Mouse (Mus musculus) heart, embryonic 14.5 days (tissue): Measurements from ENCODE around the gene Mybph. TPM values are rescaled to one million over a fixed set of nuclear protein-coding genes. Genes with fewer than 3 reads are reported as not detected.

Source experiments
- ATAC-seq: fragments of 200-750 bp; cut with Nextera tagmentation; 2 replicates; pipeline ENCODE4 v1.8.0; 2017; ENCODE audit warnings: low read depth, moderate TSS enrichment; ENCODE audit not compliant: insufficient number of reproducible peaks, insufficient read depth, low FRiP score
- H3K27ac ChIP-seq, 2 experiments: fragments of 200-500 bp in 1 of 2; fragments of 300-500 bp in 1 of 2; sonication (generic) in 1 of 2; replicated peaks in 1 of 2; 2 replicates each; pipeline ENCODE4 v1.5.1; 2012 to 2014; ENCODE audit warnings: low read depth in 2 of 2, low read length in 2 of 2, control low read depth in 1 of 2, mild to moderate bottlenecking in 1 of 2, mixed read lengths in 1 of 2; ENCODE audit not compliant: control insufficient read depth in 1 of 2, insufficient read depth in 1 of 2
- H3K27me3 ChIP-seq: fragments of 300-500 bp; sonication (generic); 2 replicates; pipeline ENCODE4 v1.6.1; 2014; ENCODE audit warnings: mild to moderate bottlenecking, low read length, control low read depth; ENCODE audit not compliant: control insufficient read depth, insufficient read depth
- H3K36me3 ChIP-seq: fragments of 300-500 bp; sonication (generic); 2 replicates; pipeline ENCODE4 v1.6.1; 2014; ENCODE audit warnings: mild to moderate bottlenecking, control low read depth, low read length, mixed read lengths; ENCODE audit not compliant: control insufficient read depth, insufficient read depth
- H3K4me1 ChIP-seq, 2 experiments: fragments of 200-500 bp in 1 of 2; fragments of 300-500 bp in 1 of 2; sonication (generic) in 1 of 2; 2 replicates each; pipeline ENCODE4 v1.6.1; 2012 to 2014; ENCODE audit warnings: low read length in 2 of 2, control low read depth in 1 of 2, mixed read lengths in 1 of 2; ENCODE audit not compliant: control insufficient read depth in 2 of 2, insufficient read depth in 2 of 2
- H3K4me2 ChIP-seq: fragments of 300-500 bp; sonication (generic); 2 replicates; pipeline ENCODE4 v1.6.1; 2014; ENCODE audit warnings: mild to moderate bottlenecking, low read length
- H3K4me3 ChIP-seq, 2 experiments: fragments of 200-500 bp in 1 of 2; fragments of 300-500 bp in 1 of 2; sonication (generic) in 1 of 2; 2 replicates each; pipeline ENCODE4 v1.5.1; 2012 to 2014; ENCODE audit warnings: low read length in 2 of 2, mild to moderate bottlenecking in 2 of 2, control low read depth in 1 of 2, low read depth in 1 of 2, moderate library complexity in 1 of 2; ENCODE audit not compliant: control insufficient read depth in 1 of 2, insufficient read depth in 1 of 2
- H3K9ac ChIP-seq: fragments of 300-500 bp; sonication (generic); 2 replicates; pipeline ENCODE4 v1.6.1; 2014; ENCODE audit warnings: mild to moderate bottlenecking, low read length
- H3K9me3 ChIP-seq: fragments of 300-500 bp; sonication (generic); 2 replicates; pipeline ENCODE4 v1.6.1; 2016; ENCODE audit warnings: low read length, control low read depth; ENCODE audit not compliant: control insufficient read depth
- WGBS: fragments of 180-500 bp; shearing (Covaris S2); extraction: QIAGEN DNeasy Blood & Tissue Kit; methylation state at CpG from one replicate; pipeline ENCODE4 v1.1.7; 2014; 5-methylcytosine and 5-hydroxymethylcytosine counted together
- polyA plus RNA-seq: library from polyadenylated mRNA; unstranded; fragments of >200 nt; fragmentation: Nextera tagmentation; extraction: Ambion mirVana; gene quantifications from 2 replicates; pipeline ENCODE4 v1.2.1, GENCODE M21; 2014

The Mybph gene
- polyA plus RNA-seq, 1 experiment from 2014 or later, result 0.27 TPM

GRCm38 (mm10) chr1:134167416-134168305 is 25.6 kb upstream of the Mybph start:
- Histone ChIP-seq H3K36me3 (no peaks in the 10 kb centered on the region), H3K27me3 (no peaks in the 10 kb centered on the region), H3K4me1 (peaks cover 2 to 10% of the 10 kb centered on the region in 2 experiments; a peak in 2 of 4 replicates), H3K4me3 (no peak overlapping the region), H3K4me2 (peak overlapping the region; percentile 17), H3K9me3 (0 out of 2 replicates have a peak, but pooled peaks cover 2% of the 10 kb centered on the region), H3K27ac (peak overlapping the region in 1 of 2 experiments; percentile 8; a peak in 1 of 4 replicates), H3K9ac (peak overlapping the region; percentile 30; the same call in 1 of the 2 replicates)
- no peak for ATAC-seq
- WGBS, result 25% methylated on average over 14 of the region's 14 CpGs

GRCm38 (mm10) chr1:134168567-134168966 is 24.7 kb upstream of the Mybph start:
- Histone ChIP-seq H3K4me3 (no peak overlapping the region), H3K9me3 (0 out of 2 replicates have a peak, but pooled peaks cover 2% of the 10 kb centered on the region), H3K4me1 (peaks cover 2 to 10% of the 10 kb centered on the region in 2 experiments; a peak in 2 of 4 replicates), H3K27ac (no peak overlapping the region), H3K4me2 (no peak overlapping the region), H3K27me3 (no peaks in the 10 kb centered on the region), H3K9ac (no peak overlapping the region), H3K36me3 (no peaks in the 10 kb centered on the region)
- no peak for ATAC-seq
- 47% methylated on average over 3 of the region's 3 CpGs for WGBS

DNA sequence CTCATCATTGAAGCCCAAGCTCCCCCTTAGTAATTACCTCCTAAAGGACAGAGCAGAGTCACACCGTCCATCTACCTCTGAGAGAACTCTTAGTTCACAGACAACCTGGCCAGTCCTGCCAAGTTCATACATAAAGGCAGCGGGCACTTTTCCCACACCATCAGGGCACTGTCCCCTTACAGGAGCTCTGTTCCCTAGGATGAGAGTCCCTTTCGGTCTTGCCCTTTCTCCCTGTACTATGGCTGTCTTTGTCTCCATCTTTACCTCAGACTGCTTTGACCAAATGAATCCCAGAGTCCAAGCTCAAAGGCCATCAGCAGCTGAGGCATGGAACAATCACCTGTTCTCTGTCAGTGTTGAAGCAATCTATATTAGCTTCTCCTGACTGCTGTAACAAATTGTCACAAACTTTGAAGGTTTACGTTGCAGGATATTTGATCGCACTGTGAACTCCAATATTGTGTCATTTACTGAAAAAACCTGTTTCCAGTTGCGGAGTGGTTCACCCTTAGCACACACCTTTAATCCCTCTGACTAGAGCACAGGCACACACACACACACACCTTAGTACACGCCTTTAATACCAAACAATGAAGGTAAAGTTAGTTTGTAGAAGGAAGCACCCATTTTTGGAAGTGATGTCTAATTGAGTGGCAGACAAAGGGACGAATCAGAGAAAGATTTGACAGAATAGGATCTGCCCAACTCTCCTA is 24.1 kb upstream of the Mybph start:
- 90% methylated on average over 8 of the region's 8 CpGs for WGBS
- H3K9me3 ChIP-seq, result 0 out of 2 replicates have a peak, but pooled peaks cover 2% of the 10 kb centered on the region
- H3K36me3 ChIP-seq, result no peaks in the 10 kb centered on the region
- H3K27me3 ChIP-seq, result no peaks in the 10 kb centered on the region
- H3K4me2 ChIP-seq, result no peak overlapping the region
- H3K4me3 ChIP-seq, result no peak overlapping the region
- no peak overlapping the region for H3K27ac ChIP-seq
- peaks cover 2 to 10% of the 10 kb centered on the region in 2 experiments; a peak in 2 of 4 replicates for H3K4me1 ChIP-seq
- no peak overlapping the region for H3K9ac ChIP-seq
- no peak for ATAC-seq

GRCm38 (mm10) chr1:134173081-134173480 is 20.2 kb upstream of the Mybph start:
- Histone ChIP-seq H3K9ac (no peak overlapping the region), H3K4me2 (no peak overlapping the region), H3K27me3 (no peaks in the 10 kb centered on the region), H3K9me3 (no peaks in the 10 kb centered on the region), H3K4me1 (peaks cover under 1 to 4% of the 10 kb centered on the region in 2 experiments; a peak in 2 of 4 replicates), H3K27ac (no peak overlapping the region), H3K36me3 (no peaks in the 10 kb centered on the region), H3K4me3 (no peak overlapping the region)
- no peak for ATAC-seq
- WGBS, result 67% methylated on average over 7 of the region's 7 CpGs

DNA sequence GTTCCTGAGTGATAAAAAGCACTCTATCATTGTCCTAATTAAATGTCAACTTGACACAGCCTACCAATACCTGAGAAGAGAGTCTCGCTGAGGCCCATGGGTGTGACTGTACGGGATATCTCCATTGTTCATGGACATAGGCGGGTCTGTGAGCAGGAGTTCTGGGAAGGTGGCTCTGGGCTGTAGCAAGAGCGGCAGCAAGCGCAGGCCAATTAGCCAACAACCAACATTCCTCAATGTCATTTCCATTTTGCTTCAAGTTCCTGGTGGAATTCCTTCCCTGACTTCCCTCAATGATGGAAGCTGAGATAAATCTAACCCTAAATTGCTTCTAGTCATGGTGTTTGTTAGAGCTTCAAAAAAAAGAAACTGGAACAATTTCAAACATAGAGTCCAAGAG is 15.3 kb upstream of the Mybph start:
- no peak overlapping the region for H3K27ac ChIP-seq
- no peaks in the 10 kb centered on the region for H3K9me3 ChIP-seq
- H3K4me2 ChIP-seq, result no peak overlapping the region
- H3K27me3 ChIP-seq, result no peaks in the 10 kb centered on the region
- no peak overlapping the region for H3K4me3 ChIP-seq
- 86% methylated on average over 5 of the region's 5 CpGs for WGBS
- H3K36me3 ChIP-seq, result no peaks in the 10 kb centered on the region
- H3K4me1 ChIP-seq, result no peaks in the 10 kb centered on the region; a peak in 1 of 4 replicates
- H3K9ac ChIP-seq, result no peak overlapping the region
- no peak for ATAC-seq

- no peaks in the 10 kb centered on the region for H3K27me3 ChIP-seq
- no peaks in the 10 kb centered on the region; a peak in 1 of 4 replicates for H3K4me1 ChIP-seq
- ATAC-seq, result no peak
- no peak within 1 kb of the TSS for H3K4me2 ChIP-seq
- no peak within 1 kb of the TSS for H3K4me3 ChIP-seq
- H3K36me3 ChIP-seq, result no peaks in the 10 kb centered on the region
- H3K9ac ChIP-seq, result no peak within 1 kb of the TSS
- 66% methylated on average over 4 of the region's 4 CpGs for WGBS
- H3K27ac ChIP-seq, result no peak within 1 kb of the TSS
- no peaks in the 10 kb centered on the region for H3K9me3 ChIP-seq
These were observed 11.2 kb upstream of the Mybph start, which contains the start of gene Chil1 for GRCm38 (mm10) chr1:134182025-134182424. Gene Chil1, plus strand, starts transcription at chr1:134182176.

DNA sequence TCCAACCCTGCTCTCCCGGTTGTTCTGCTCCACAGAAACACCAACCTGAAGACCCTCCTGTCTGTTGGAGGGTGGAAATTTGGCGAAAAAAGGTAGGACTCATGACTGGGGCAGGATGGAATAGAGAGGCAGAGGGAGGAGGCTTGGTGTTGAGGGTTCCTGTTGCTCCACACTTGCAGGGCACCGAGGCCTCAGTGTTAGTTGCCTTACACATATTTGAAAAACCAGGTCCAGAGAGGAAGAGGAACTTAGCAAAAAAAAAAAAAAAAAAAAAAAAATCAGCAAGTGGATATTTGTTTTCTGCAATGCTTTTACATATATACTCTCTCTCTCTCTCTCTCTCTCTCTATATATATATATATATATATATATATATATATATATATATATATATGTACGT is 9.2 kb upstream of the Mybph start:
- Histone ChIP-seq H3K9me3 (no peaks in the 10 kb centered on the region), H3K4me2 (no peak overlapping the region), H3K4me3 (no peak overlapping the region), H3K9ac (no peak overlapping the region), H3K27me3 (peaks cover 4% of the 10 kb centered on the region), H3K27ac (no peak overlapping the region), H3K36me3 (no peaks in the 10 kb centered on the region), H3K4me1 (no peaks in the 10 kb centered on the region; a peak in 1 of 4 replicates)
- WGBS, result 85% methylated on average over 4 of the region's 4 CpGs
- ATAC-seq, result no peak
